Mouse (Mus musculus): ENCODE data around the gene Pdxk. TPM values are rescaled to one million over a fixed set of nuclear protein-coding genes. Genes with fewer than 3 reads are reported as not detected.

Pdxk gene
- polyA plus RNA-seq, 1 experiment from 2014 or later, result 12.0 TPM

GRCm38 (mm10) chr10:78406152-78406551 is 58.6 kb downstream of the Pdxk start:
- H3K27ac ChIP-seq (ENCODE audit: low read depth), result no peak overlapping the region
- DNase-seq (ENCODE audit: low spot score), result no peak
- no peak for ATAC-seq (replicated peaks; ENCODE audit: low FRiP score, low TSS enrichment, low read depth)
- H3K4me1 ChIP-seq (replicated peaks; ENCODE audit: control insufficient read depth, insufficient read depth, low read length), result no peaks in the 10 kb centered on the region
- H3K27me3 ChIP-seq (replicated peaks; ENCODE audit: control insufficient read depth, insufficient read depth, low read length), result no peaks in the 10 kb centered on the region
- no peak overlapping the region for H3K4me3 ChIP-seq (ENCODE audit: low read depth, low read length)
- no peak overlapping the region for H3K9ac ChIP-seq (ENCODE audit: low read length)
- no peaks in the 10 kb centered on the region for H3K9me3 ChIP-seq (ENCODE audit: control insufficient read depth, low read length)
- H3K4me2 ChIP-seq (ENCODE audit: low read length), result no peak overlapping the region
- 88% methylated on average over 6 of the region's 6 CpGs for WGBS
- peaks cover 96% of the 10 kb centered on the region for H3K36me3 ChIP-seq (ENCODE audit: control insufficient read depth, insufficient read depth, low read length)

GRCm38 (mm10) chr10:78402301-78402922 is 62.4 kb downstream of the Pdxk start:
- Histone ChIP-seq H3K27ac (ENCODE audit: low read depth) (no peak overlapping the region), H3K4me3 (ENCODE audit: low read depth, low read length) (no peak overlapping the region), H3K4me2 (ENCODE audit: low read length) (no peak overlapping the region), H3K27me3 (replicated peaks; ENCODE audit: control insufficient read depth, insufficient read depth, low read length) (no peaks in the 10 kb centered on the region), H3K9ac (ENCODE audit: low read length) (no peak overlapping the region), H3K36me3 (ENCODE audit: control insufficient read depth, insufficient read depth, low read length) (peaks cover 78% of the 10 kb centered on the region), H3K9me3 (ENCODE audit: control insufficient read depth, low read length) (no peaks in the 10 kb centered on the region), H3K4me1 (replicated peaks; ENCODE audit: control insufficient read depth, insufficient read depth, low read length) (no peaks in the 10 kb centered on the region)
- DNase-seq (ENCODE audit: low spot score) (no peak), ATAC-seq (replicated peaks; ENCODE audit: low FRiP score, low TSS enrichment, low read depth) (no peak)
- WGBS, result 92% methylated on average over 14 of the region's 14 CpGs

- peaks cover 65% of the 10 kb centered on the region for H3K36me3 ChIP-seq (ENCODE audit: control insufficient read depth, insufficient read depth, low read length)
- no peak overlapping the region for H3K27ac ChIP-seq (ENCODE audit: low read depth)
- ATAC-seq (replicated peaks; ENCODE audit: low FRiP score, low TSS enrichment, low read depth), result no peak
- WGBS, result 91% methylated on average over 2 of the region's 2 CpGs
- H3K4me3 ChIP-seq (ENCODE audit: low read depth, low read length), result no peak overlapping the region
- DNase-seq (ENCODE audit: low spot score), result no peak
- H3K4me2 ChIP-seq (ENCODE audit: low read length), result no peak overlapping the region
- no peaks in the 10 kb centered on the region for H3K9me3 ChIP-seq (ENCODE audit: control insufficient read depth, low read length)
- H3K9ac ChIP-seq (ENCODE audit: low read length), result no peak overlapping the region
- H3K4me1 ChIP-seq (replicated peaks; ENCODE audit: control insufficient read depth, insufficient read depth, low read length), result no peaks in the 10 kb centered on the region
- H3K27me3 ChIP-seq (replicated peaks; ENCODE audit: control insufficient read depth, insufficient read depth, low read length), result no peaks in the 10 kb centered on the region
Measured at GRCm38 (mm10) chr10:78401127-78401526, 63.6 kb downstream of the Pdxk start.

- H3K36me3 ChIP-seq (ENCODE audit: control insufficient read depth, insufficient read depth, low read length), result peaks cover 47% of the 10 kb centered on the region
- WGBS, result 49% methylated on average over 17 of the region's 17 CpGs
- H3K4me1 ChIP-seq (replicated peaks; ENCODE audit: control insufficient read depth, insufficient read depth, low read length), result no peaks in the 10 kb centered on the region
- no peak overlapping the region for H3K9ac ChIP-seq (ENCODE audit: low read length)
- no peak overlapping the region for H3K27ac ChIP-seq (ENCODE audit: low read depth)
- ATAC-seq (replicated peaks; ENCODE audit: low FRiP score, low TSS enrichment, low read depth) (0 out of 2 replicates have a peak, but pooled peaks have one; percentile 3), DNase-seq (ENCODE audit: low spot score) (no peak)
- H3K4me2 ChIP-seq (ENCODE audit: low read length), result no peak overlapping the region
- H3K4me3 ChIP-seq (ENCODE audit: low read depth, low read length), result no peak overlapping the region
- no peaks in the 10 kb centered on the region for H3K9me3 ChIP-seq (ENCODE audit: control insufficient read depth, low read length)
- no peaks in the 10 kb centered on the region for H3K27me3 ChIP-seq (replicated peaks; ENCODE audit: control insufficient read depth, insufficient read depth, low read length)
Measured at GRCm38 (mm10) chr10:78399090-78399657, 65.6 kb downstream of the Pdxk start.

- no peak overlapping the region for H3K9ac ChIP-seq (ENCODE audit: low read length)
Measured at GRCm38 (mm10) chr10:78396625-78396885, 68.2 kb downstream of the Pdxk start.

GRCm38 (mm10) chr10:78395819-78396624 is 68.8 kb downstream of the Pdxk start:
- Histone ChIP-seq H3K9me3 (ENCODE audit: control insufficient read depth, low read length) (no peaks in the 10 kb centered on the region), H3K27me3 (replicated peaks; ENCODE audit: control insufficient read depth, insufficient read depth, low read length) (peaks cover 16% of the 10 kb centered on the region), H3K36me3 (ENCODE audit: control insufficient read depth, insufficient read depth, low read length) (peaks cover 16% of the 10 kb centered on the region), H3K4me2 (ENCODE audit: low read length) (no peak overlapping the region), H3K4me1 (replicated peaks; ENCODE audit: control insufficient read depth, insufficient read depth, low read length) (no peaks in the 10 kb centered on the region), H3K9ac (ENCODE audit: low read length) (no peak overlapping the region), H3K27ac (ENCODE audit: low read depth) (no peak overlapping the region), H3K4me3 (ENCODE audit: low read depth, low read length) (no peak overlapping the region)
- 8% methylated on average over 17 of the region's 17 CpGs for WGBS
- peak; percentile 100 for DNase-seq (ENCODE audit: low spot score)
- no peak; the same call in 1 of the 2 replicates for ATAC-seq (replicated peaks; ENCODE audit: low FRiP score, low TSS enrichment, low read depth)

More at GRCm38 (mm10) chr10:78396625-78396885, 68.2 kb downstream of the Pdxk start:
- Histone ChIP-seq H3K27me3 (replicated peaks; ENCODE audit: control insufficient read depth, insufficient read depth, low read length) (peaks cover 11% of the 10 kb centered on the region), H3K36me3 (ENCODE audit: control insufficient read depth, insufficient read depth, low read length) (peaks cover 21% of the 10 kb centered on the region), H3K27ac (ENCODE audit: low read depth) (no peak overlapping the region), H3K4me3 (ENCODE audit: low read depth, low read length) (no peak overlapping the region), H3K4me1 (replicated peaks; ENCODE audit: control insufficient read depth, insufficient read depth, low read length) (no peaks in the 10 kb centered on the region), H3K9me3 (ENCODE audit: control insufficient read depth, low read length) (no peaks in the 10 kb centered on the region), H3K4me2 (ENCODE audit: low read length) (no peak overlapping the region)
- 67% methylated on average over 4 of the region's 4 CpGs for WGBS
- no peak for DNase-seq (ENCODE audit: low spot score)
- ATAC-seq (replicated peaks; ENCODE audit: low FRiP score, low TSS enrichment, low read depth), result no peak

GRCm38 (mm10) chr10:78395377-78395776 is 69.4 kb downstream of the Pdxk start:
- no peak overlapping the region for H3K27ac ChIP-seq (ENCODE audit: low read depth)
- H3K4me2 ChIP-seq (ENCODE audit: low read length), result no peak overlapping the region
- no peaks in the 10 kb centered on the region for H3K4me1 ChIP-seq (replicated peaks; ENCODE audit: control insufficient read depth, insufficient read depth, low read length)
- WGBS, result 81% methylated on average over 3 of the region's 3 CpGs
- DNase-seq (ENCODE audit: low spot score) (no peak), ATAC-seq (replicated peaks; ENCODE audit: low FRiP score, low TSS enrichment, low read depth) (no peak)
- no peaks in the 10 kb centered on the region for H3K9me3 ChIP-seq (ENCODE audit: control insufficient read depth, low read length)
- peaks cover 23% of the 10 kb centered on the region for H3K27me3 ChIP-seq (replicated peaks; ENCODE audit: control insufficient read depth, insufficient read depth, low read length)
- no peak overlapping the region for H3K9ac ChIP-seq (ENCODE audit: low read length)
- H3K4me3 ChIP-seq (ENCODE audit: low read depth, low read length), result no peak overlapping the region
- H3K36me3 ChIP-seq (ENCODE audit: control insufficient read depth, insufficient read depth, low read length), result peaks cover 9% of the 10 kb centered on the region

- Histone ChIP-seq H3K27ac (ENCODE audit: low read depth) (no peak overlapping the region), H3K9me3 (ENCODE audit: control insufficient read depth, low read length) (no peaks in the 10 kb centered on the region), H3K36me3 (ENCODE audit: control insufficient read depth, insufficient read depth, low read length) (no peaks in the 10 kb centered on the region), H3K27me3 (replicated peaks; ENCODE audit: control insufficient read depth, insufficient read depth, low read length) (peaks cover 23% of the 10 kb centered on the region), H3K4me1 (replicated peaks; ENCODE audit: control insufficient read depth, insufficient read depth, low read length) (no peaks in the 10 kb centered on the region), H3K4me3 (ENCODE audit: low read depth, low read length) (no peak overlapping the region), H3K9ac (ENCODE audit: low read length) (no peak overlapping the region), H3K4me2 (ENCODE audit: low read length) (peak overlapping the region; percentile 28; the same call in 1 of the 2 replicates)
- peak; percentile 89 for DNase-seq (ENCODE audit: low spot score)
- 3% methylated on average over 18 of the region's 18 CpGs for WGBS
- peak; percentile 38; the same call in 1 of the 2 replicates for ATAC-seq (replicated peaks; ENCODE audit: low FRiP score, low TSS enrichment, low read depth)
Measured at GRCm38 (mm10) chr10:78392072-78392471, 72.7 kb downstream of the Pdxk start.
